Mouse (Mus musculus) megakaryocyte, adult 5-6 weeks (primary cell): ENCODE results near the gene 4931400O07Rik. TPM values are rescaled to one million over a fixed set of nuclear protein-coding genes. Genes with fewer than 3 reads are reported as not detected.

Experiments used
- ATAC-seq: 2 replicates; pipeline ENCODE4 v1.8.0; 2016; ENCODE audit warnings: mild to moderate bottlenecking, inconsistent platforms; ENCODE audit not compliant: poor library complexity, severe bottlenecking
- total RNA-seq, 2 experiments: library from RNA; stranded (forward) in 1 of 2; stranded (reverse) in 1 of 2; fragments of 153-499, 151-499 nt in 1 of 2; fragments of 221-1000, 200-1000 nt in 1 of 2; gene quantifications; 2 replicates each; pipeline versions ENCODE4 v1.2.3 to v1.2.4; 2015 to 2017

4931400O07Rik gene
- not detected in 2 replicates for total RNA-seq (2015)
- not detected in 2 replicates for total RNA-seq (2017)

- no peak for ATAC-seq
Measured at GRCm38 (mm10) chrX:62467691-62468090, at the start of gene 4931400O07Rik. 4931400O07Rik (plus strand) TSS chrX:62467991.

Other genes with a start within 250 kb of the 4931400O07Rik start
- not detected in 2 replicates for gene 4933402E13Rik, start 184.5 kb upstream of the 4931400O07Rik start, total RNA-seq (2015)
- not detected in 2 replicates for gene 4933402E13Rik, start 184.5 kb upstream of the 4931400O07Rik start, total RNA-seq (2017)